Mouse (Mus musculus) left cerebral cortex, adult 18-20 months (tissue): ENCODE data around the gene Spats2. TPM values are rescaled to one million over a fixed set of nuclear protein-coding genes. Genes with fewer than 3 reads are reported as not detected.
"Not testable (repeated sequence)": the region's sequence is repeated elsewhere in the genome, so short reads cannot be mapped to it uniquely, and the experiment has no call there.

ENCODE experiments used
- DNase-seq, 2 experiments: peaks; one replicate each; pipeline ENCODE4 v3.0.0; 2021 to 2022; ENCODE audit warnings: low spot score in 2 of 2, mixed read lengths in 1 of 2
- long read RNA-seq, 2 experiments: library from polyadenylated mRNA; stranded (forward); transcript quantifications; one replicate each; pipeline ENCODE4 v2.0.0; 2021
- total RNA-seq, 2 experiments: library from RNA; stranded (reverse); gene quantifications; 2 replicates each; pipeline ENCODE4 v1.2.3; 2021

The Spats2 gene
- 10 to 100 TPM; 32.5 to 33.5 TPM for total RNA-seq
- long read RNA-seq, experiment 1, transcript Spats2-201 (13 exons, 3,096 nt) = major isoform, 56 of 67 reads
- long read RNA-seq, experiment 1, partial matches to known transcripts = 6 of 67 reads
- long read RNA-seq, experiment 1, other reads (novel, unspliced or antisense) = 5 of 67 reads
- long read RNA-seq, experiment 2, transcript Spats2-201 (13 exons, 3,096 nt) = major isoform, 32 of 43 reads
- long read RNA-seq, experiment 2, partial matches to known transcripts = 4 of 43 reads
- long read RNA-seq, experiment 2, other reads (novel, unspliced or antisense) = 7 of 43 reads

- no peak for DNase-seq
Observed at GRCm38 (mm10) chr15:99125711-99126080, at the start of gene Spats2. Spats2 (plus strand) TSS chr15:99125916.

- not testable (repeated sequence) for DNase-seq
Observed at GRCm38 (mm10) chr15:99076011-99076410, 49.7 kb upstream of the Spats2 start.

GRCm38 (mm10) chr15:99078181-99078910, 47.4 kb upstream of the Spats2 start:
- no peak for DNase-seq

GRCm38 (mm10) chr15:99079804-99080203, 45.9 kb upstream of the Spats2 start:
- DNase-seq = no peak

GRCm38 (mm10) chr15:99082322-99082721, 43.4 kb upstream of the Spats2 start:
- DNase-seq = no peak

- DNase-seq = no peak
Observed at GRCm38 (mm10) chr15:99082840-99083239, 42.9 kb upstream of the Spats2 start.

- peak; percentile 36 to 48 for DNase-seq
Observed at GRCm38 (mm10) chr15:99083258-99083657, 42.5 kb upstream of the Spats2 start.

GRCm38 (mm10) chr15:99083867-99084557, 41.7 kb upstream of the Spats2 start:
- DNase-seq = no peak

- DNase-seq = no peak
Observed at GRCm38 (mm10) chr15:99084618-99085017, 41.1 kb upstream of the Spats2 start.

GRCm38 (mm10) chr15:99085997-99086396, 39.7 kb upstream of the Spats2 start:
- DNase-seq = no peak

- no peak for DNase-seq
Observed at GRCm38 (mm10) chr15:99087253-99088075, 38.3 kb upstream of the Spats2 start, which contains the start of gene C1ql4. C1ql4 (minus strand) TSS chr15:99087817.

- DNase-seq = peak; percentile 41 to 54
Observed at GRCm38 (mm10) chr15:99088292-99088691, 37.4 kb upstream of the Spats2 start.

- DNase-seq = no peak
Observed at GRCm38 (mm10) chr15:99089069-99089468, 36.6 kb upstream of the Spats2 start.

GRCm38 (mm10) chr15:99092870-99093269, 32.8 kb upstream of the Spats2 start, which contains the start of gene Dnajc22:
Dnajc22 (plus strand) TSS chr15:99093170.
- no peak for DNase-seq

GRCm38 (mm10) chr15:99093291-99094258, 32.1 kb upstream of the Spats2 start:
- peak in 1 of 2 experiments; percentile 16 for DNase-seq

GRCm38 (mm10) chr15:99094631-99095270, 31.0 kb upstream of the Spats2 start:
- no peak for DNase-seq

GRCm38 (mm10) chr15:99095356-99095755, 30.4 kb upstream of the Spats2 start:
- no peak for DNase-seq

- DNase-seq = no peak
Observed at GRCm38 (mm10) chr15:99096061-99096793, 29.5 kb upstream of the Spats2 start.
